Mouse (Mus musculus) ES-E14 (cell line): Measurements from ENCODE around the gene Oat. TPM values are rescaled to one million over a fixed set of nuclear protein-coding genes. Genes with fewer than 3 reads are reported as not detected.
A peak's percentile ranks its signal among the peaks of the same experiment; 100 is the strongest.

Source experiments
- DNase-seq: peaks from one replicate; pipeline ENCODE4 v3.0.0-alpha.2; 2013; ENCODE audit warnings: low read depth, low spot score
- H3K27ac ChIP-seq: 2 replicates; pipeline ENCODE4 v1.5.1; 2012; ENCODE audit warnings: low read depth, mild to moderate bottlenecking, low read length, moderate library complexity, mixed read lengths; ENCODE audit not compliant: poor library complexity, insufficient read depth, severe bottlenecking
- H3K36me3 ChIP-seq: 2 replicates; pipeline ENCODE4 v1.6.1; 2012; ENCODE audit warnings: mild to moderate bottlenecking, low read length, moderate library complexity, mixed read lengths; ENCODE audit not compliant: control insufficient read depth, poor library complexity, insufficient read depth, severe bottlenecking
- H3K4me1 ChIP-seq, 2 experiments: fragments of 150-350 bp in 1 of 2; sonication (generic) in 1 of 2; 2 replicates each; pipeline ENCODE4 v1.6.1; 2012; ENCODE audit warnings: low read length in 2 of 2, mild to moderate bottlenecking in 1 of 2, mixed read lengths in 1 of 2; ENCODE audit not compliant: control insufficient read depth in 2 of 2, insufficient read depth in 2 of 2, poor library complexity in 1 of 2
- H3K4me3 ChIP-seq, 2 experiments: fragments of 150-350 bp in 1 of 2; sonication (generic) in 1 of 2; 2 replicates each; pipeline ENCODE4 v1.5.1; 2012; ENCODE audit warnings: low read length in 2 of 2, low read depth in 1 of 2, mild to moderate bottlenecking in 1 of 2, mixed read lengths in 1 of 2; ENCODE audit not compliant: insufficient read depth in 1 of 2, poor library complexity in 1 of 2, severe bottlenecking in 1 of 2
- H3K9ac ChIP-seq: 2 replicates; pipeline ENCODE4 v1.6.1; 2012; ENCODE audit warnings: low read depth, mild to moderate bottlenecking, low read length, mixed read lengths; ENCODE audit not compliant: poor library complexity, insufficient read depth, severe bottlenecking
- H3K9me3 ChIP-seq: fragments of 150-350 bp; sonication (generic); 2 replicates; pipeline ENCODE4 v1.6.1; 2012; ENCODE audit warnings: low read depth, mild to moderate bottlenecking, low read length; ENCODE audit not compliant: control insufficient read depth, insufficient read depth
- CHD2 ChIP-seq: IDR thresholded peaks from 2 replicates; pipeline ENCODE4 v1.6.1; 2014; ENCODE audit warnings: mild to moderate bottlenecking, low read depth, low read length, inconsistent platforms
- HCFC1 ChIP-seq: IDR thresholded peaks from 2 replicates; pipeline ENCODE4 v1.6.1; 2012; ENCODE audit warnings: low read length, inconsistent platforms, borderline replicate concordance; ENCODE audit not compliant: insufficient read depth
- MAFK ChIP-seq: IDR thresholded peaks from 2 replicates; pipeline ENCODE4 v1.6.1; 2014; ENCODE audit warnings: mild to moderate bottlenecking, low read depth, low read length, inconsistent platforms; ENCODE audit not compliant: insufficient read depth
- ZC3H11A ChIP-seq: IDR thresholded peaks from 2 replicates; pipeline ENCODE4 v1.6.1; 2012; ENCODE audit warnings: low read depth, mild to moderate bottlenecking, inconsistent platforms, low read length, borderline replicate concordance
- ZNF384 ChIP-seq: IDR thresholded peaks from 2 replicates; pipeline ENCODE4 v1.6.1; 2012; ENCODE audit warnings: low read depth, low read length, inconsistent platforms
- in situ Hi-C, 2 experiments: fragments of 600-800 bp; cut with MboI; formaldehyde crosslinking; loops; one replicate each; pipeline ENCODE4 v1.15.1; 2025; ENCODE audit warnings: low sequenced_read_pairs in 2 of 2, inconsistent platforms in 1 of 2; ENCODE audit not compliant: unreplicated experiment in 2 of 2
- total RNA-seq: library from RNA; depleted of rRNA; stranded (reverse); fragments of 300-350 nt; gene quantifications from 2 replicates; pipeline ENCODE4 v1.2.3, GENCODE M21; 2012

The Oat gene
- total RNA-seq, 1 experiment = 60.2 TPM

DNA sequence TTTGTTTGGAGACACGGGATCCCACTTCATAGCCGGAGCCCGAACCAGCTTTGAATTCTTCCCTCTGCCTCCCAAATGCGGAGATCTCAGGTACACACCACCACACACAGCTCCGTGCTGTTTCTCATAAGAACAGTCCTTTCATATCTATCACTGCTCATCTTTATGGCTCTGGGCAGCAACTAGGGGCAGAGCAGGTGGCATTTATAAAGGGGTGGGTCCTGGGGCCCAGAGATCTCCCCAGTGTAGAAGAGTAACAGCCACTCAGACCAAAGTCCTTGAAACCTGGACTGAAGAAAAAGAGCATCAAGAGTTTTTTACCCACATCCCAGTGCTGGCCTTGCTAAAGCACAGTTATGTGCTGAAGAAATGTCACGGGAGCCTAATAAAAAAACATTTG lies 4.3 kb upstream of the Oat start:
- in situ Hi-C loops = no loop called here
- Histone ChIP-seq H3K4me3 (no peak overlapping the region), H3K36me3 (no peaks in the 10 kb centered on the region), H3K27ac (no peak overlapping the region), H3K4me1 (peaks cover 0 to under 1% of the 10 kb centered on the region in 2 experiments; a peak in 1 of 4 replicates), H3K9me3 (no peaks in the 10 kb centered on the region), H3K9ac (no peak overlapping the region)
- TF ChIP-seq HCFC1 (no peak), CHD2 (no peak), ZC3H11A (no peak), ZNF384 (no peak), MAFK (no peak)
- DNase-seq = no peak

DNA sequence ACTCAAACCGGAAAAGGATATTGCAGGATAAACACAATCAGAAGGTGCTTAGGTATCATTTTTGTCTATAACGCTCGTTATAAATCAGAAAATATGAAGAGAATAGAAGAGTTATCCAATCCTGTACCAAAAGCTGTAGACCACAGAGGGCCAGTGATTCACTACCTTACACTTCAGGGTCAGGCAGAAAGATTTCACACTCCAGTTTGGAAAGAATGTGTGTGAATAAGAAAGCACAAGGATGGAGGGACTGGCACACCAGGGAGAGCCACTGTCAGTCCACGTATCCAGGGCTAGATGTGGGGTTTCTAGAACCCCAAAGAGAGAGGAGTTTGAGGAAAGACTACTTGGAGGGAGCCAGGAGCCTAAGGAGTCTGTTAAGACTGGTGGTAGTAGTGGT lies 693 bp upstream of the Oat start:
- Histone ChIP-seq H3K9me3 (no peaks in the 10 kb centered on the region), H3K36me3 (no peaks in the 10 kb centered on the region), H3K4me1 (no peaks in the 10 kb centered on the region), H3K9ac (no peak overlapping the region), H3K27ac (no peak overlapping the region), H3K4me3 (peak overlapping the region in 1 of 2 experiments; percentile 86; a peak in 1 of 4 replicates)
- TF ChIP-seq CHD2 (no peak), ZNF384 (no peak), ZC3H11A (no peak), MAFK (no peak), HCFC1 (no peak)
- in situ Hi-C loops = no loop called here
- DNase-seq = no peak

DNA sequence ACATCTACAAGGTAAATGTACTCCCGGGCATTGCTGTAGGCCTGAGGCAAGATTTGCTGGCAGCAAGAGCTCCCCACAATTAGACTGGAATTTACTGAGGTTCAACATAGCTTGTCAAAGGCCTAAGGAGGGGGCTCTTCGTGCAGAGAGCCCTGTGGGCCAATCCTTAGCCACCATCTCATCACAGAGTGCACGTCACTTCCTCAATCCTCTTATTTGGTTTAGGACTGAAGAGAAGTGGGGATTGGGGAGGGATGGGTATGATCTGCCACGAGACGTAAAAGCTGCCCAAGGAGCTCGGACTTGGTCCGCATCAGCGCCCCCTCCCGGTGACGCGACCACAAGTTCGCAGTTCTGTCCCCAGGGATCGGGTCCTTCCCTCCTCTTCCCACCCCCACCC lies 575 bp downstream of the Oat start:
- in situ Hi-C loops = no loop called here
- H3K36me3 ChIP-seq = no peaks in the 10 kb centered on the region
- no peaks in the 10 kb centered on the region for H3K4me1 ChIP-seq
- no peaks in the 10 kb centered on the region for H3K9me3 ChIP-seq
- H3K4me3 ChIP-seq = peak overlapping the region; percentile 84 to 86
- H3K27ac ChIP-seq = no peak overlapping the region
- DNase-seq = peak; percentile 79
- TF ChIP-seq HCFC1 (0 out of 2 replicates have a peak, but pooled peaks have one; percentile 28), ZC3H11A (no peak), ZNF384 (no peak), MAFK (no peak)
- H3K9ac ChIP-seq = 0 out of 2 replicates have a peak overlapping the region, but pooled peaks have one; percentile 6

DNA sequence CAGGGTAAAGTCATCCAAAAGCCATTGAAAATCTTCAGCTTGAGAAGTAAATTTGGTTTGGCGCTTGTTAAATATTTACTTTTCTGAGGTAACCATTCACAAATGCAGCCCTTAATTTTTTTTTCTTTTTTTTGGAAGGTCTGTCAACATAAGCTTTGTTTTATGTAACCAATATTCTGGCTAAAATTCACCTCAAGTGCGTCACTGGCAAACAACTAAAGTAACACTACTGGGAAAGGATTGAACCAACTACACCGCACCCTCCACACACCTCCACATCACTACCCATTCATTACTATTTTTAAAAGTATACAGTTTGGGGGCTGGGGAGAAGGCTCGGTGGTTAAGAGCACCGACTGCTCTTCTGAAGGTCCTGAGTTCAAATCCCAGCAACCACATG lies 1.6 kb downstream of the Oat start:
- in situ Hi-C loops = no loop called here
- TF ChIP-seq CHD2 = no peak
- no peak for TF ChIP-seq HCFC1
- TF ChIP-seq ZC3H11A = no peak
- Histone ChIP-seq H3K27ac (no peak overlapping the region), H3K9ac (no peak overlapping the region), H3K4me3 (no peak overlapping the region), H3K9me3 (no peaks in the 10 kb centered on the region), H3K36me3 (peaks cover 3% of the 10 kb centered on the region; the same call in 1 of the 2 replicates), H3K4me1 (no peaks in the 10 kb centered on the region)
- no peak for DNase-seq

DNA sequence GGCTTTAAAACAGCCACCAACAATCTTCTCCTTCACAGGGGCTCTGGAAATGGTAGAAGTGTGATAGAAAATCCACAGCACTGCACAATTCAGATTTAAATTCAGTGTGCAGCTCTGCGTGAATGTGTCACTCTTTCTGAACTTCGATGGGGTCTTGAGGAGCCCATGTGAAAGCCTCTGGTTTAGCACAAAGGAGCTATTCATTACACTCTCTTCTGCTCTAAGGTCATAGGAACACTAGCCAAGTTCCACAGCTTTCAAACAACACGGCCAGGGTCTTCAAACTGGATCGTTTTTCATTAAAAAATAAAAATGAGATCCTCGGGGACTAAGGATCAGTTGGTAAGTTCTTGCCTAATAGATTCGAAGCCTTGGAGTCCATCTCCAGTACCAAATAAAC lies 3.0 kb downstream of the Oat start:
- peaks cover 6% of the 10 kb centered on the region; the same call in 1 of the 2 replicates for H3K36me3 ChIP-seq
- TF ChIP-seq CHD2 (no peak), HCFC1 (no peak), ZC3H11A (no peak), ZNF384 (no peak), MAFK (no peak)
- in situ Hi-C loops = no loop called here
- H3K9me3 ChIP-seq = no peaks in the 10 kb centered on the region
- no peak overlapping the region for H3K27ac ChIP-seq
- no peaks in the 10 kb centered on the region for H3K4me1 ChIP-seq
- no peak for DNase-seq
- H3K4me3 ChIP-seq = no peak overlapping the region
- no peak overlapping the region for H3K9ac ChIP-seq
